Mouse (Mus musculus) ES-Bruce4 (cell line): Measurements from ENCODE around the gene Slc9a1.

ENCODE experiments used
- CTCF ChIP-seq: IDR thresholded peaks from one replicate; pipeline ENCODE4 v1.8.1; 2011; ENCODE audit warnings: low read depth, low read length
- EP300 ChIP-seq: IDR thresholded peaks from 2 replicates; pipeline ENCODE4 v1.6.1; 2011; ENCODE audit warnings: low read depth, low read length; ENCODE audit not compliant: insufficient read depth
- POLR2A ChIP-seq: IDR thresholded peaks from one replicate; pipeline ENCODE4 v1.8.1; 2011; ENCODE audit warnings: low read length; ENCODE audit not compliant: insufficient read depth

- TF ChIP-seq CTCF, result no peak
- TF ChIP-seq POLR2A, result no peak
- no peak for TF ChIP-seq EP300
Observed at GRCm38 (mm10) chr4:133370298-133371274, 1.1 kb downstream of the Slc9a1 start.
